Mouse (Mus musculus) bone marrow macrophage, adult 2 months (primary cell): ENCODE measurements around the gene Arhgef17.

Source experiments
- CTCF ChIP-seq: IDR thresholded peaks from 2 replicates; pipeline ENCODE4 v1.5.1; 2012; ENCODE audit warnings: low read depth, mild to moderate bottlenecking, low read length, moderate library complexity
- POLR2A ChIP-seq: IDR thresholded peaks from 2 replicates; pipeline ENCODE4 v1.6.1; 2012; ENCODE audit warnings: mild to moderate bottlenecking, low read depth, low read length, borderline replicate concordance

GRCm38 (mm10) chr7:100835168-100835567 lies 96.7 kb downstream of the Arhgef17 start:
- TF ChIP-seq POLR2A (no peak), CTCF (no peak)
